Mouse (Mus musculus): ENCODE measurements at regions not wholly inside any gene's neighbourhood (a gene's known extent, or its start where the extent isn't known, plus 50 kb on each side); places are given as distances from the start of the nearest gene placed in this dataset.

GRCm38 (mm10) chr3:148202148-148202547 is 788.2 kb downstream of the Adgrl2 start:
- TF ChIP-seq CTCF (IDR thresholded peaks at IDR 0.05; ENCODE audit: extremely low read depth, insufficient read depth, low read length) (no peak), POLR2A (IDR thresholded peaks at IDR 0.05; ENCODE audit: extremely low read depth, insufficient read depth, low read length) (no peak)
